Mouse (Mus musculus): ENCODE data around the gene Haghl.
A peak's percentile ranks its signal among the peaks of the same experiment; 100 is the strongest.
"Not testable (repeated sequence)": the region's sequence is repeated elsewhere in the genome, so short reads cannot be mapped to it uniquely, and the experiment has no call there.

Gene Haghl

GRCm38 (mm10) chr17:25818851-25819780 lies 33.6 kb upstream of the Haghl start:
- DNase-seq (ENCODE audit: low spot score in 2 of 2): no peak

- no peak for DNase-seq (ENCODE audit: low spot score in 2 of 2)
These were observed 32.2 kb upstream of the Haghl start for GRCm38 (mm10) chr17:25817662-25818061.

GRCm38 (mm10) chr17:25813471-25813870 lies 28.0 kb upstream of the Haghl start:
- peak; percentile 88 to 92 for DNase-seq (ENCODE audit: low spot score in 2 of 2)

- no peak for DNase-seq (ENCODE audit: low spot score in 2 of 2)
These were observed 25.4 kb upstream of the Haghl start for GRCm38 (mm10) chr17:25810890-25811289.

- DNase-seq (ENCODE audit: low spot score in 2 of 2): no peak
These were observed 24.3 kb upstream of the Haghl start for GRCm38 (mm10) chr17:25809606-25810340.

- peak; percentile 87 to 90 for DNase-seq (ENCODE audit: low spot score in 2 of 2)
These were observed 23.5 kb upstream of the Haghl start, which contains the start of gene Fbxl16 for GRCm38 (mm10) chr17:25808789-25809605. Gene Fbxl16, plus strand, starts transcription at chr17:25809085.

- no peak for DNase-seq (ENCODE audit: low spot score in 2 of 2)
These were observed 22.6 kb upstream of the Haghl start for GRCm38 (mm10) chr17:25808028-25808427.

- not testable (repeated sequence) for DNase-seq (ENCODE audit: low spot score in 2 of 2)
These were observed 22.0 kb upstream of the Haghl start for GRCm38 (mm10) chr17:25807452-25807851.

GRCm38 (mm10) chr17:25806507-25806906 lies 21.0 kb upstream of the Haghl start:
- DNase-seq (ENCODE audit: low spot score in 2 of 2): no peak

- DNase-seq (ENCODE audit: low spot score in 2 of 2): peak; percentile 87 to 88
These were observed 17.5 kb upstream of the Haghl start for GRCm38 (mm10) chr17:25802825-25803517.

GRCm38 (mm10) chr17:25801029-25801428 lies 15.6 kb upstream of the Haghl start:
- peak in 1 of 2 experiments; percentile 61 for DNase-seq (ENCODE audit: low spot score in 2 of 2)

- DNase-seq (ENCODE audit: low spot score in 2 of 2): peak in 1 of 2 experiments; percentile 63
These were observed 11.5 kb upstream of the Haghl start, which contains the start of gene Metrn for GRCm38 (mm10) chr17:25796951-25797369. Gene Metrn, minus strand, starts transcription at chr17:25797136.

- DNase-seq (ENCODE audit: low spot score in 2 of 2): no peak
These were observed 10.8 kb upstream of the Haghl start for GRCm38 (mm10) chr17:25796211-25796771.

- DNase-seq (ENCODE audit: low spot score in 2 of 2): peak; percentile 66 to 73
These were observed 10.2 kb upstream of the Haghl start, which contains the start of gene AC134908.4 for GRCm38 (mm10) chr17:25795609-25796092. Gene AC134908.4, minus strand, starts transcription at chr17:25795659.

GRCm38 (mm10) chr17:25794998-25795397 lies 9.5 kb upstream of the Haghl start:
- no peak for DNase-seq (ENCODE audit: low spot score in 2 of 2)

GRCm38 (mm10) chr17:25794197-25794596 lies 8.7 kb upstream of the Haghl start:
- no peak for DNase-seq (ENCODE audit: low spot score in 2 of 2)

GRCm38 (mm10) chr17:25792615-25793014 lies 7.1 kb upstream of the Haghl start, which contains the start of gene Fam173a:
Gene Fam173a, minus strand, starts transcription at chr17:25792901.
- DNase-seq (ENCODE audit: low spot score in 2 of 2): peak; percentile 56 to 66

- DNase-seq (ENCODE audit: low spot score in 2 of 2): peak; percentile 67 to 69
These were observed 6.5 kb upstream of the Haghl start for GRCm38 (mm10) chr17:25791843-25792527.

- no peak for DNase-seq (ENCODE audit: low spot score in 2 of 2)
These were observed 5.9 kb upstream of the Haghl start for GRCm38 (mm10) chr17:25791320-25791842.

Measured in right cerebral cortex, postnatal 36 days (tissue).